Mouse (Mus musculus) layer of hippocampus, adult 2 months (tissue): ENCODE measurements around the gene Gm21953. TPM values are rescaled to one million over a fixed set of nuclear protein-coding genes. Genes with fewer than 3 reads are reported as not detected.
"Not testable (repeated sequence)": the region's sequence is repeated elsewhere in the genome, so short reads cannot be mapped to it uniquely, and the experiment has no call there.

Experiments used
- DNase-seq, 2 experiments: peaks; one replicate each; pipeline ENCODE4 v3.0.0; 2022; ENCODE audit warnings: low spot score in 2 of 2
- H3K27ac ChIP-seq: fragments of 200-600 bp; 2 replicates; pipeline ENCODE4 v1.8.1; 2022
- H3K4me3 ChIP-seq: fragments of 200-600 bp; 2 replicates; pipeline ENCODE4 v1.8.1; 2022; ENCODE audit warnings: mild to moderate bottlenecking
- long read RNA-seq, 2 experiments: library from polyadenylated mRNA; stranded (forward); transcript quantifications; one replicate each; pipeline ENCODE4 v2.0.0; 2021; ENCODE audit warnings: borderline mapping rate in 2 of 2
- total RNA-seq, 2 experiments: library from RNA; stranded (reverse); gene quantifications; 2 replicates each; pipeline ENCODE4 v1.2.3; 2021

The Gm21953 gene
- not detected for total RNA-seq
- long read RNA-seq, experiment 1, partial matches to known transcripts, result 0 of 2 reads
- long read RNA-seq, experiment 1, other reads (novel, unspliced or antisense), result 2 of 2 reads
- long read RNA-seq, experiment 2, partial matches to known transcripts, result 0 of 3 reads
- long read RNA-seq, experiment 2, other reads (novel, unspliced or antisense), result 3 of 3 reads

GRCm38 (mm10) chr4:42293967-42294366, at the start of gene Gm21953:
Gm21953 (plus strand) TSS chr4:42294267.
- H3K4me3 ChIP-seq, result not testable (repeated sequence)

GRCm38 (mm10) chr4:42255467-42255866, 38.6 kb upstream of the Gm21953 start, which contains the start of gene Ccl21b:
Ccl21b (plus strand) TSS chr4:42255767.
- not testable (repeated sequence) for H3K27ac ChIP-seq, H3K4me3 ChIP-seq, DNase-seq

More at GRCm38 (mm10) chr4:42293967-42294366, at the start of gene Gm21953:
- H3K27ac ChIP-seq, DNase-seq: not testable (repeated sequence)

DNA sequence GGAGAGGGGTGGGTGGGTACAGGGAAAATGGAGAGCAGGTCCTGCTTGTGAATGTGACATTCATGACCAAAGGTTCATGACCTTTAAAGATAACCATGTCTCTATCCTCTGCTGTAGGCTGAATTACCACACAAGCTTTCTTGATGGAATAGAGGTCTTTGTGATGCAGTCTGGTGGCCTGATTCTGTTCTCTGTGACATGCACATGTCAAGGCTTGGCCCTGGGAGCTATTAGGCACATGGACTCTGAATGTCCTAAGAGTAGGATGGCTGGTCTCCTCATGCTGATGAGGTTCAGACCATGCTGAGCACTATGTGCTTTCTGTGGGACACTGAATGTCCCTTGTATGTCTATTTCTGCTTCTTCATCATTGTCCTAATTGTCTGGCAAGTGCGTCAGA, 24.0 kb downstream of the Gm21953 start, which contains the start of gene Fam205a3:
TSS of gene Fam205a3 (plus strand) at position 301 of the 400 bp plus-strand sequence.
- not testable (repeated sequence) for DNase-seq, H3K4me3 ChIP-seq

More for the DNA sequence above, 24.0 kb downstream of the Gm21953 start, which contains the start of gene Fam205a3:
- not testable (repeated sequence) for H3K27ac ChIP-seq

Other genes with a start within 250 kb of the Gm21953 start
- not detected for gene Gm3893, start 203.1 kb upstream of the Gm21953 start, total RNA-seq
- 10 to 100 TPM in 1 of 2 experiments, 1 to 10 TPM in 1; 1.6 to 16.4 TPM for gene Gm13304, start 179.4 kb upstream of the Gm21953 start, total RNA-seq
- 10 to 100 TPM; 10.1 to 13.1 TPM for gene Gm13306, start 140.8 kb upstream of the Gm21953 start, total RNA-seq
- gene Gm13305, start 125.7 kb upstream of the Gm21953 start, total RNA-seq, result 1 to 10 TPM in 1 of 2 experiments, under 1 TPM in 1; 0.82 to 1.6 TPM
- 10 to 100 TPM in 1 of 2 experiments, 1 to 10 TPM in 1; 9.8 to 10.2 TPM for gene Gm10600, start 53.6 kb upstream of the Gm21953 start, total RNA-seq
- not detected for gene Ccl21b, start 38.5 kb upstream of the Gm21953 start, total RNA-seq
- not detected for gene Fam205a3, start 24.1 kb downstream of the Gm21953 start, total RNA-seq
- not detected for gene Gm21586, start 145.1 kb downstream of the Gm21953 start, total RNA-seq
- gene Gm2163, start 172.5 kb downstream of the Gm21953 start, total RNA-seq, result 1 to 10 TPM; 1.8 to 2.3 TPM
- not detected for gene Fam205a2, start 233.9 kb downstream of the Gm21953 start, total RNA-seq